Mouse (Mus musculus): ENCODE results near the gene Cebpz. TPM values are rescaled to one million over a fixed set of nuclear protein-coding genes. Genes with fewer than 3 reads are reported as not detected.

Gene Cebpz
- polyA plus RNA-seq, 1 experiment from 2014 or later: 68.7 TPM

- WGBS: 56% methylated on average over 3 of the region's 3 CpGs
- ATAC-seq (ENCODE audit: insufficient number of reproducible peaks, low FRiP score, low TSS enrichment, low read depth): no peak
These were observed 47.7 kb downstream of the Cebpz start for GRCm38 (mm10) chr17:78889184-78889583.

GRCm38 (mm10) chr17:78888554-78888953 is 48.3 kb downstream of the Cebpz start:
- H3K27ac ChIP-seq (replicated peaks; ENCODE audit: low read depth, low read length): no peak overlapping the region
- DNase-seq (ENCODE audit: low spot score) (no peak), ATAC-seq (ENCODE audit: insufficient number of reproducible peaks, low FRiP score, low TSS enrichment, low read depth) (no peak)
- H3K9me3 ChIP-seq (ENCODE audit: control insufficient read depth, low read length): no peaks in the 10 kb centered on the region
- no peak overlapping the region for H3K9ac ChIP-seq (ENCODE audit: low read length)
- H3K4me1 ChIP-seq (ENCODE audit: control insufficient read depth, insufficient read depth, low read length): no peaks in the 10 kb centered on the region
- H3K27me3 ChIP-seq (ENCODE audit: control insufficient read depth, insufficient read depth, low read length): no peaks in the 10 kb centered on the region
- H3K4me3 ChIP-seq (ENCODE audit: low read depth, low read length): no peak overlapping the region
- 86% methylated on average over 4 of the region's 4 CpGs for WGBS
- H3K4me2 ChIP-seq (ENCODE audit: low read depth, severe bottlenecking): no peak overlapping the region
- H3K36me3 ChIP-seq (ENCODE audit: control insufficient read depth, insufficient read depth, low read length): no peaks in the 10 kb centered on the region

More at GRCm38 (mm10) chr17:78889184-78889583, 47.7 kb downstream of the Cebpz start:
- H3K27ac ChIP-seq (replicated peaks; ENCODE audit: low read depth, low read length): no peak overlapping the region
- no peak overlapping the region for H3K4me3 ChIP-seq (ENCODE audit: low read depth, low read length)
- no peaks in the 10 kb centered on the region for H3K36me3 ChIP-seq (ENCODE audit: control insufficient read depth, insufficient read depth, low read length)
- no peak overlapping the region for H3K4me2 ChIP-seq (ENCODE audit: low read depth, severe bottlenecking)
- H3K9ac ChIP-seq (ENCODE audit: low read length): no peak overlapping the region
- H3K9me3 ChIP-seq (ENCODE audit: control insufficient read depth, low read length): no peaks in the 10 kb centered on the region
- no peaks in the 10 kb centered on the region for H3K4me1 ChIP-seq (ENCODE audit: control insufficient read depth, insufficient read depth, low read length)
- H3K27me3 ChIP-seq (ENCODE audit: control insufficient read depth, insufficient read depth, low read length): no peaks in the 10 kb centered on the region
- DNase-seq (ENCODE audit: low spot score): no peak

- Histone ChIP-seq H3K4me2 (ENCODE audit: low read depth, severe bottlenecking) (no peak overlapping the region), H3K27ac (replicated peaks; ENCODE audit: low read depth, low read length) (no peak overlapping the region), H3K9me3 (ENCODE audit: control insufficient read depth, low read length) (no peaks in the 10 kb centered on the region), H3K4me3 (ENCODE audit: low read depth, low read length) (no peak overlapping the region), H3K36me3 (ENCODE audit: control insufficient read depth, insufficient read depth, low read length) (no peaks in the 10 kb centered on the region), H3K4me1 (ENCODE audit: control insufficient read depth, insufficient read depth, low read length) (no peaks in the 10 kb centered on the region), H3K27me3 (ENCODE audit: control insufficient read depth, insufficient read depth, low read length) (no peaks in the 10 kb centered on the region), H3K9ac (ENCODE audit: low read length) (no peak overlapping the region)
- WGBS: 83% methylated on average over 5 of the region's 5 CpGs
- DNase-seq (ENCODE audit: low spot score) (no peak), ATAC-seq (ENCODE audit: insufficient number of reproducible peaks, low FRiP score, low TSS enrichment, low read depth) (no peak)
These were observed 51.4 kb downstream of the Cebpz start for GRCm38 (mm10) chr17:78885286-78886065.

GRCm38 (mm10) chr17:78883291-78883690 is 53.6 kb downstream of the Cebpz start:
- H3K27me3 ChIP-seq (ENCODE audit: control insufficient read depth, insufficient read depth, low read length): no peaks in the 10 kb centered on the region
- WGBS: 90% methylated on average over 4 of the region's 4 CpGs
- DNase-seq (ENCODE audit: low spot score): no peak
- ATAC-seq (ENCODE audit: insufficient number of reproducible peaks, low FRiP score, low TSS enrichment, low read depth): no peak
- no peak overlapping the region for H3K9ac ChIP-seq (ENCODE audit: low read length)
- no peaks in the 10 kb centered on the region for H3K4me1 ChIP-seq (ENCODE audit: control insufficient read depth, insufficient read depth, low read length)
- no peak overlapping the region for H3K27ac ChIP-seq (replicated peaks; ENCODE audit: low read depth, low read length)
- no peak overlapping the region for H3K4me2 ChIP-seq (ENCODE audit: low read depth, severe bottlenecking)
- no peaks in the 10 kb centered on the region for H3K36me3 ChIP-seq (ENCODE audit: control insufficient read depth, insufficient read depth, low read length)
- no peaks in the 10 kb centered on the region for H3K9me3 ChIP-seq (ENCODE audit: control insufficient read depth, low read length)
- no peak overlapping the region for H3K4me3 ChIP-seq (ENCODE audit: low read depth, low read length)

- Histone ChIP-seq H3K27ac (replicated peaks; ENCODE audit: low read depth, low read length) (0 out of 2 replicates have a peak within 1 kb of the TSS, but pooled peaks have one; percentile 32), H3K9ac (ENCODE audit: low read length) (peak within 1 kb of the TSS; percentile 79), H3K27me3 (ENCODE audit: control insufficient read depth, insufficient read depth, low read length) (no peaks in the 10 kb centered on the region), H3K4me1 (ENCODE audit: control insufficient read depth, insufficient read depth, low read length) (no peaks in the 10 kb centered on the region), H3K9me3 (ENCODE audit: control insufficient read depth, low read length) (no peaks in the 10 kb centered on the region), H3K4me2 (ENCODE audit: low read depth, severe bottlenecking) (peak within 1 kb of the TSS; percentile 64), H3K36me3 (ENCODE audit: control insufficient read depth, insufficient read depth, low read length) (peaks cover 2% of the 10 kb centered on the region; the same call in 1 of the 2 replicates), H3K4me3 (ENCODE audit: low read depth, low read length) (peak within 1 kb of the TSS; percentile 51)
- ATAC-seq (ENCODE audit: insufficient number of reproducible peaks, low FRiP score, low TSS enrichment, low read depth): peak; percentile 95
- WGBS: 3% methylated on average over 28 of the region's 28 CpGs
- peak; percentile 90 for DNase-seq (ENCODE audit: low spot score)
These were observed 54.3 kb downstream of the Cebpz start, which contains the start of gene Eif2ak2 for GRCm38 (mm10) chr17:78882401-78883112. Eif2ak2 (minus strand) TSS chr17:78882573.

GRCm38 (mm10) chr17:78881878-78882304 is 55.0 kb downstream of the Cebpz start:
- peak overlapping the region; percentile 64 for H3K4me2 ChIP-seq (ENCODE audit: low read depth, severe bottlenecking)
- peaks cover 2% of the 10 kb centered on the region; the same call in 1 of the 2 replicates for H3K36me3 ChIP-seq (ENCODE audit: control insufficient read depth, insufficient read depth, low read length)
- H3K4me1 ChIP-seq (ENCODE audit: control insufficient read depth, insufficient read depth, low read length): no peaks in the 10 kb centered on the region
- no peaks in the 10 kb centered on the region for H3K27me3 ChIP-seq (ENCODE audit: control insufficient read depth, insufficient read depth, low read length)
- H3K4me3 ChIP-seq (ENCODE audit: low read depth, low read length): peak overlapping the region; percentile 51
- DNase-seq (ENCODE audit: low spot score) (peak; percentile 40), ATAC-seq (ENCODE audit: insufficient number of reproducible peaks, low FRiP score, low TSS enrichment, low read depth) (peak; percentile 24)
- H3K27ac ChIP-seq (replicated peaks; ENCODE audit: low read depth, low read length): no peak overlapping the region
- peak overlapping the region; percentile 79 for H3K9ac ChIP-seq (ENCODE audit: low read length)
- H3K9me3 ChIP-seq (ENCODE audit: control insufficient read depth, low read length): no peaks in the 10 kb centered on the region
- WGBS: 11% methylated on average over 7 of the region's 7 CpGs

GRCm38 (mm10) chr17:78873886-78874285 is 63.0 kb downstream of the Cebpz start:
- no peaks in the 10 kb centered on the region for H3K4me1 ChIP-seq (ENCODE audit: control insufficient read depth, insufficient read depth, low read length)
- no peak overlapping the region for H3K4me2 ChIP-seq (ENCODE audit: low read depth, severe bottlenecking)
- H3K27ac ChIP-seq (replicated peaks; ENCODE audit: low read depth, low read length): no peak overlapping the region
- H3K4me3 ChIP-seq (ENCODE audit: low read depth, low read length): no peak overlapping the region
- WGBS: 95% methylated on average over 6 of the region's 6 CpGs
- ATAC-seq (ENCODE audit: insufficient number of reproducible peaks, low FRiP score, low TSS enrichment, low read depth): no peak
- H3K36me3 ChIP-seq (ENCODE audit: control insufficient read depth, insufficient read depth, low read length): peaks cover 3% of the 10 kb centered on the region
- H3K27me3 ChIP-seq (ENCODE audit: control insufficient read depth, insufficient read depth, low read length): no peaks in the 10 kb centered on the region
- H3K9me3 ChIP-seq (ENCODE audit: control insufficient read depth, low read length): no peaks in the 10 kb centered on the region
- H3K9ac ChIP-seq (ENCODE audit: low read length): no peak overlapping the region
- DNase-seq (ENCODE audit: low spot score): no peak

Data from limb, embryonic 11.5 days (tissue).